Mouse (Mus musculus): ENCODE data around the gene Sema4d. TPM values are rescaled to one million over a fixed set of nuclear protein-coding genes. Genes with fewer than 3 reads are reported as not detected.
"Not testable (repeated sequence)": the region's sequence is repeated elsewhere in the genome, so short reads cannot be mapped to it uniquely, and the experiment has no call there.

Sema4d gene
- polyA plus RNA-seq, 1 experiment from 2014 or later: 7.0 TPM

DNA sequence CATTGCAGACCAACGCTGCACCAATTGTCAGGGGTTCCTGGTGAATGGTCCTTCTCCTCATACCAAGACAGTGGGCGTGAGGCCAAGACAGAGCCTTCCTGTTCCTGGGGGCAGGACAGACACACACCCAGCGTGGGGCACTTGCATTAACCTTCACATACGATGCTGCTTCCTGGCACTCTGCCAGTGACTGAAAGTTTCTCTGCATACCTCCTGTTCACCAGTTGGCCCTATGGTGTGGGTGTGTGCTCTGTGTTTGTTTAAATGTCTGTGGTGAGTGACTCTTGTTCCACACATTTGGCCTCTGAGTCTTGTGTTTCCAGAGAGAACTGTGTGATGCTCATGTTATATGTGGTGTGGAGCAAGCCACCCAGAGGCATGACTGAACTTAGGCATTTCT is 116.9 kb downstream of the Sema4d start:
- Histone ChIP-seq H3K4me3 (replicated peaks) (no peak overlapping the region), H3K27me3 (replicated peaks) (no peaks in the 10 kb centered on the region), H3K9ac (no peak overlapping the region), H3K9me3 (no peaks in the 10 kb centered on the region), H3K36me3 (peaks cover 54% of the 10 kb centered on the region), H3K27ac (no peak overlapping the region), H3K4me2 (replicated peaks) (no peak overlapping the region), H3K4me1 (replicated peaks) (no peaks in the 10 kb centered on the region)
- no peak for ATAC-seq
- WGBS: 67% methylated on average over 4 of the region's 4 CpGs

DNA sequence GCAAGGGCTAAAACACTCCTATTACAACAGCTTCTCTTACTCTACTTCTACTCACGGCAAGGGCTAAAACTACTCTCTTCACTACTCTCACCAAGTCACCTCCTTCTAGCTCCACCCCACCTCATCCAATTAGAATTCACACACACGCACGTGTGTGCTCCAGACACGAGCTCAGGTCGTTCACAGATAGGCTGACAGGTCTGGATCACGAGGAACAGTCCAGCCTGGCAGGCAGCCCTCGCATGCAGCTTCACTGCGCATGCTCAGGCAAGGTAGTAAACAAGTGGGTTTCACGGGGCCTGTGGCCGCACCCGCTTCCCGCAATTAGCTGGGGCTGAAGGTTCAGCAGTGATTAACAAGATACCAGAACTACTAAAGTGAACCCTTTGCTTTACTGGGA is 125.4 kb downstream of the Sema4d start:
- peaks cover 35% of the 10 kb centered on the region for H3K36me3 ChIP-seq

DNA sequence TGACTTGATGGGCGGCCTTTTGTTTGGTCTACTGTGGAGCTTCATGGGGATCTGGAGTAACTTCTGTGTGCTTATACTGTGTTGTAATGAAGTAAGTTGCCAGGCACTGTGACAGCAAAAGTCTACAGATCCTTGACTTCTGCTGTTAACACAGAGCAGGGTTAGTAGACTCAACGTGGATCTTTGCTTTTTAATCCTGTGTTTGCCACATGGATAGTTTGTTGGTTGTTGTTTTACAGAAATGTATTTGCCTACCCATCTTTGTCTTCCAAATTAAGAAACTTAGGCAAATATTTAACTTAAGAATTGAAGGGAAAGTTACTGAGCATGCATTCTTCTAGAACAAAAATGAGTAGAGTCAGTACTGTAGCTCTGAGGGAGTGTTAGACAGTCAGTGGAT is 130.0 kb downstream of the Sema4d start:
- ATAC-seq: no peak
- Histone ChIP-seq H3K27me3 (replicated peaks) (no peaks in the 10 kb centered on the region), H3K4me2 (replicated peaks) (no peak overlapping the region), H3K36me3 (peaks cover 32% of the 10 kb centered on the region), H3K9ac (no peak overlapping the region), H3K4me3 (replicated peaks) (no peak overlapping the region), H3K4me1 (replicated peaks) (no peaks in the 10 kb centered on the region), H3K9me3 (no peaks in the 10 kb centered on the region), H3K27ac (no peak overlapping the region)
- WGBS: 91% methylated on average over 2 of the region's 2 CpGs

More for the DNA sequence above, 125.4 kb downstream of the Sema4d start:
- not testable (repeated sequence) for H3K27me3 ChIP-seq (replicated peaks); H3K9me3 ChIP-seq; H3K27ac ChIP-seq; H3K4me3 ChIP-seq (replicated peaks); H3K9ac ChIP-seq; ATAC-seq; H3K4me2 ChIP-seq (replicated peaks); H3K4me1 ChIP-seq (replicated peaks)
- WGBS: 85% methylated on average over 12 of the region's 12 CpGs

DNA sequence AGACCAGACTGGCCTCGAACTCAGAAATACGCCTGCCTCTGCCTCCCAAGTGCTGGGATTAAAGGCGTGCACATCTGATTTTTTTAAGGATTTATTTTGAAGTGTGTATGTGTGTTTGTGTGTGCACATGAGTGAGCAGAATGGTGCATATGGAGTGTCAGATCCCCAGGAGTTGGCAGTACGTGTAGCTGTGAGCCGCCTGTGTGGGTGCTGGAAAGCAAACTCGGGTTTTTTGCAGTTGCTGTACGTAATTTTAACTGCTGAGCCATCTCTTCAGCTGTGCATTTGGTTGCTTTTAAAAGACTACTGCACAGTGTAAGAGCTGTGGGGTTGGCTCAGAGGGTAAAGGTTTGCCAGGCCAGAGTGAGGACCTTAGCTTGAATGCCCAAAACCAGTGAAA is 134.0 kb downstream of the Sema4d start:
- WGBS: 95% methylated on average over 7 of the region's 7 CpGs
- Histone ChIP-seq H3K27ac (no peak overlapping the region), H3K27me3 (replicated peaks) (no peaks in the 10 kb centered on the region), H3K4me3 (replicated peaks) (no peak overlapping the region), H3K9me3 (no peaks in the 10 kb centered on the region), H3K36me3 (peaks cover 47% of the 10 kb centered on the region), H3K4me2 (replicated peaks) (no peak overlapping the region), H3K4me1 (replicated peaks) (no peaks in the 10 kb centered on the region), H3K9ac (no peak overlapping the region)
- ATAC-seq: no peak

DNA sequence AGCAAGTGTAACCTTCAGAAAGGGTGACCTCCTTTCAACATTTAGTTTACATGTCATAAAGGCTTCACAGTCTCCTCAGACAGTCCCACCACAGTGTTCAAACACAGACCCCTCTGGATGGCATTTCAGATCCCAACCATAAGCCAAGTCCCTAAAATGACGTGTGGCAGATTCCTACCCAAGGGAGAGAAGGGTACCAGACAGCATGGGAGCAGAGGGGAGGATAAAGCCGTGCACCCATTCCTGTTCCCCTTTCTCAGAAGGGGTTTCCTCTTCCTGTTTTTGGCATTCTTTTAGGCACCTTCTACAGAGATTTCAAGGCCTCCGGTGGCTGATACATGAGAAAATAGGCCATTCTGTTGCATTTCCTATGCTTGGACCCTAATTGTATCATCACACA is 135.5 kb downstream of the Sema4d start:
- Histone ChIP-seq H3K4me3 (replicated peaks) (no peak overlapping the region), H3K36me3 (peaks cover 48% of the 10 kb centered on the region), H3K9ac (no peak overlapping the region), H3K4me2 (replicated peaks) (no peak overlapping the region), H3K4me1 (replicated peaks) (no peaks in the 10 kb centered on the region), H3K27me3 (replicated peaks) (no peaks in the 10 kb centered on the region), H3K27ac (no peak overlapping the region), H3K9me3 (no peaks in the 10 kb centered on the region)
- 87% methylated on average over 3 of the region's 3 CpGs for WGBS
- ATAC-seq: no peak

DNA sequence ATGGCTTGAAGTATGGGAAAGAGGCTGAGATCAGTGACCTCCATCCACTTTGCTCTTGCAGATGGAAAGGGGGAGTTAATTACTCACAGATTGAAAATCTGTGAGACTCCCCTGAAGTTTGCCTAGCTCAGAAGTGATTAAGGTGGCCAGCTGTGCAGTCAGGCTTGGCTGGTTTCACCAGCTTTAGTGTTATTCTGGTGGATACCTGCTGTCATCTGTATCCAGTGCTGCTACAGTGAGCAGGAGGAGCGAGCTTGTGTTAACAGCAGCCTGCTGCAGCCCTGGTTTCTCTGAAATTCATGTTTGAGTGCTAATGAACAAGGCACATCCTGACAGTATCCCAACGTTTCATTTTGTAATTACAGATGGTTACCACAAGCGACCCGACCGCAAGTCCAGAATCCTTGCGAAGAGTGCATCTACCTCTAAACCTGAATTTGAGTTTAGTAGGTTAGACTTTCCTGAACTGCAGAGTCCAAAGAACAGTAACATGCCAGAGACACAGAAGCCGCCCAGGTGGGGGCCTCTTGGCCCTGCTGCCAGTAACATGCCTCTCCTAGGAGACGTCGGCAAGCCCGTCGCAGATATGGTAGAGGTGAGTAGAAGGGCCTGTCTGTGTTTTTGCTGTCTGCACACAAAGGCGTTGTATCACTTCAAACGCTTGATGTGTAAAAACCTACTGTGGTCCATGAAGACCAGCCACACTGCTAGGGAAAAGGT is 136.9 kb downstream of the Sema4d start:
- Histone ChIP-seq H3K9me3 (no peaks in the 10 kb centered on the region), H3K9ac (no peak overlapping the region), H3K4me2 (replicated peaks) (no peak overlapping the region), H3K4me1 (replicated peaks) (0 out of 2 replicates have a peak, but pooled peaks cover 2% of the 10 kb centered on the region), H3K27me3 (replicated peaks) (no peaks in the 10 kb centered on the region), H3K36me3 (peaks cover 40% of the 10 kb centered on the region), H3K27ac (no peak overlapping the region), H3K4me3 (replicated peaks) (no peak overlapping the region)
- WGBS: 95% methylated on average over 13 of the region's 13 CpGs
- no peak for ATAC-seq

DNA sequence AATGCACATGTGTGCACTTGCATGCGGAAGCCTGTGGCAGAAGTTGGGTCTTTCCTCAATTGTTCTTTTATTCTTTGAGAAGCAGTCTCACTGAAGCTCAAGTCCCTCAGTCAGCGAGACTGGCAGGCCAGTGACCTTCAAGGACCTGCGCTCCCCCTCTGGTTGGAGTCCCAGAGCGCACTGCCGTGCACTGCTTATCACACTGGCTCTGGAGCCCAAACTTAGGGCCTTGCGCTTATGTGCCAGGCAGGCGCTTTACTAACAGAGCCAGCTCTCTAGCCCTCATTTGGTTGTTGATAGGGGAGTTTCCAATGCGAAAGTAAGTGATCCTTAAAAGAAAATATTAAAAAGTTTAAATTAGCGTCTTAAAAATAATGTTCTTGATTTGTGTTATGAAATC is 139.6 kb downstream of the Sema4d start:
- no peak overlapping the region for H3K9ac ChIP-seq
- no peak overlapping the region for H3K27ac ChIP-seq
- H3K27me3 ChIP-seq (replicated peaks): no peaks in the 10 kb centered on the region
- H3K4me1 ChIP-seq (replicated peaks): peaks cover 6% of the 10 kb centered on the region; the same call in 1 of the 2 replicates
- H3K4me3 ChIP-seq (replicated peaks): no peak overlapping the region
- peaks cover 28% of the 10 kb centered on the region for H3K36me3 ChIP-seq
- H3K4me2 ChIP-seq (replicated peaks): no peak overlapping the region
- no peak for ATAC-seq
- no peaks in the 10 kb centered on the region for H3K9me3 ChIP-seq
- WGBS: 94% methylated on average over 9 of the region's 9 CpGs

DNA sequence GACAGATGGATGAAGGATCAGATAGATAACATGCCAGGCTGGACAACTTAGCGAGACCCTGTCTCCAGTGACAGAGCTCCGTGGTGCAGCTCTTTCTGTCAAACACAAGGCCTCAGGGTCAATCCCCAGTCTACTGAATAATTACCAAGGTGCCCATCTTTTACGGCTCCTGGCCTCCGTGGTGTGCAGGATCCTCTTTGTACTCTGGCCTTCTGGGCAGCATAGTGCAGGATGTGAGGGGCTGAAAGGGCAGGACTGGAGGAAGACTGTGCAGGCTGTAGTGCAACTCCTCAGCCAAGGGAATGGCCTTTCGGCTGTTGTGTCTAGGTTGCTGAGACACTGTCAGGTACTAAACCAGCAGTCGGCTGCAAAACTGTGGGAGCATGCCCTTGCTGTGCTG is 140.4 kb downstream of the Sema4d start:
- Histone ChIP-seq H3K9ac (no peak overlapping the region), H3K27me3 (replicated peaks) (no peaks in the 10 kb centered on the region)

DNA sequence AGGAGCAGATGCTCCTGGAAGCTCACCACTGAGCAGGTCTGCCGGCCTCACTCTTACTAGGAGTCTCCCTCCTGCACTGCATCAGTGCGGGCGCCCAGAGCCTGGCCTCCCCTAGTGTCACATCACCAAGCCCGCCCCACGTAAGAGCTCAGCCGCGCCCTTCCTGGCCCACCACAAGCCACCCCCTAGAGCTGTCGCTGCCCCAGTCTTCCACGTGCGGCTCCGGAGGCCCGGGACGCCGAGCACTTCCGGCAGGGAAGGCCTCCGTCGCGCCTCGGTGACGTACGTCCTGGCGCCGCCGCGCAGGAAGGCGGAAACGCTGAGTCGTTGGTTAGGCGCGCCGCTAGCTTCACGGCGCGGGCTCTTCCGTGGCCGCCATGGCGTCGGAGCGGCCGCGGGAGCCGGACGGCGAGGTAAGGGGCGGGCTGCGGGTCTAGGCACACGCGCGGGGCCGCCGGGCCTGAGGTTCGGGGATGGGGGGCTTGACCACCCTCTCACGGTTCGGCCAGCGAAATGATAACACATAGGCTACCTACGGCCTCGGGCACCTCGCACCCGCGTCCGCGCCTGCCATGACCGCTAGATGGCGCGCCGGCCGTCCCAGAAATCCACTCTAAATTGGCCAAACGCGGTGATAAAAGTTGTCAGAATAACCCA is 142.0 kb downstream of the Sema4d start, which contains the start of gene Secisbp2:
Gene Secisbp2 (plus strand): TSS at position 290 of the 657 bp plus-strand sequence.
- Histone ChIP-seq H3K36me3 (peaks cover 14% of the 10 kb centered on the region), H3K9ac (peak within 1 kb of the TSS; percentile 67), H3K4me1 (replicated peaks) (peaks cover 13% of the 10 kb centered on the region; the same call in 1 of the 2 replicates), H3K4me3 (replicated peaks) (peak within 1 kb of the TSS; percentile 63), H3K9me3 (no peaks in the 10 kb centered on the region), H3K27ac (peak within 1 kb of the TSS; percentile 80), H3K27me3 (replicated peaks) (no peaks in the 10 kb centered on the region), H3K4me2 (replicated peaks) (peak within 1 kb of the TSS; percentile 76)
- WGBS: under 1% methylated on average over 69 of the region's 69 CpGs
- ATAC-seq: peak; percentile 97

More for the DNA sequence above, 140.4 kb downstream of the Sema4d start:
- H3K9me3 ChIP-seq: no peaks in the 10 kb centered on the region
- peaks cover 6% of the 10 kb centered on the region; the same call in 1 of the 2 replicates for H3K4me1 ChIP-seq (replicated peaks)
- no peak overlapping the region for H3K27ac ChIP-seq
- 90% methylated on average over 6 of the region's 6 CpGs for WGBS
- no peak overlapping the region for H3K4me2 ChIP-seq (replicated peaks)
- no peak overlapping the region for H3K4me3 ChIP-seq (replicated peaks)
- ATAC-seq: no peak
- peaks cover 24% of the 10 kb centered on the region for H3K36me3 ChIP-seq

DNA sequence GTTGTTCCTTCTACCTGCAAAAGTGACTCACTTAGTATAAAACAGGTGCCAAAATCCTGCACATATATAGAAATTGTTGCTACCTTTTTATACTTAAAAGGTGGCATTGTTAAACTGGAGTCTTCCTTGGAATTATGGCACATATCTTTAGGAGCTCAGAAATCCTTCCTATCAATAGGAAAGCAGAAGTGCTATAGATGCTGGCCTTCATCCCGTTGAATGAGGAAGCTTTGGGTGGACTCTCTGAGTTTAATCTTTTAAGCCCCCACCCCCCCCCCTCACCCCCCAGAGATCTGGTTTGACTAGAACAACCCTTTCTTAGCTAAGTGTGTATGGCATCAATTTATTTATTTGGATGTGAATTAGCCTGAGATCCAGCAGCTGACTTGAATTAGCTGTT is 143.8 kb downstream of the Sema4d start:
- H3K27ac ChIP-seq: no peak overlapping the region
- H3K9ac ChIP-seq: no peak overlapping the region
- no peak for ATAC-seq
- peaks cover 5% of the 10 kb centered on the region; the same call in 1 of the 2 replicates for H3K36me3 ChIP-seq
- H3K4me3 ChIP-seq (replicated peaks): no peak overlapping the region
- peaks cover 13% of the 10 kb centered on the region; the same call in 1 of the 2 replicates for H3K4me1 ChIP-seq (replicated peaks)
- H3K27me3 ChIP-seq (replicated peaks): no peaks in the 10 kb centered on the region
- no peak overlapping the region for H3K4me2 ChIP-seq (replicated peaks)
- 59% methylated on average over 1 of the region's 1 CpGs for WGBS
- H3K9me3 ChIP-seq: no peaks in the 10 kb centered on the region

DNA sequence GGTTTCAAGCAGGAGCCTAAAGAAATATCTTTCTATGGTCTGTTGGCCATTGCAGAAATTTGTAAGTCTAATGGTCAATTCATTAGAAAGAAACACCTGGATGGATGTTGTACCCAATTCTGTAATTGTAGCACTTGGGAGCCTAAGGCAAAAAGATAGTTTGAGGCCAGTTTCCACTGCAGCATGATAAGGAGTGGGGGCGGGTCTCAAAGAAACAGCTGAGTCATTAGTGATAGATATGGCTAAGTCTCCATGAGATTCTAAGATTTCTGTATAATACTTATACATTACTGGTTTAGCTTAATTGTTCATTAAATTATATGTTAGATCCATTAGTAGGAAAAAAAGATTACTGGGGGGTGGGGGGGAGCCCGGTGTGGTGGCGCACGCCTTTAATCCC is 145.3 kb downstream of the Sema4d start:
- H3K4me1 ChIP-seq (replicated peaks): peaks cover 13% of the 10 kb centered on the region; the same call in 1 of the 2 replicates
- H3K36me3 ChIP-seq: no peaks in the 10 kb centered on the region
- ATAC-seq: no peak
- WGBS: 80% methylated on average over 4 of the region's 4 CpGs
- no peak overlapping the region for H3K27ac ChIP-seq
- no peaks in the 10 kb centered on the region for H3K9me3 ChIP-seq
- no peak overlapping the region for H3K9ac ChIP-seq
- no peak overlapping the region for H3K4me3 ChIP-seq (replicated peaks)
- H3K4me2 ChIP-seq (replicated peaks): peak overlapping the region; percentile 63
- no peaks in the 10 kb centered on the region for H3K27me3 ChIP-seq (replicated peaks)

DNA sequence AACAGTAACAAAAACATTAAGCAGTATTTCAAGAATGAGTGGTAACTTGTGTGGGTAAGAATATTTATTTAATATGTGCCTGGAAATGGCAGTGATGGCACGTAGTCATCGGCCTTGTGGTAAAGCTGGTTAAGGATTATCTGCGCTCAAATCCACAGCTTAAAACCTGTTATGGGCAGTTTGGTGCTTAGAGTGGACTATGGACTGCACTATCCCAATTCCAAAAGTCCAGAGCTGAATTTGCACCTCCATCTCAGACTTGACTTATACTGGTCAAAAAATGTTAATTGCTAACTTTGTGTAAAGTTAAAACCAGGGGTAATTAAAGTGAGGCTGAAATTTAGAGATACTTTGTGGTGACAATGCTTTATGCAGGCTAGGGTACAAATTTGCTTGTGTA is 145.8 kb downstream of the Sema4d start:
- no peak for ATAC-seq
- WGBS: 77% methylated on average over 3 of the region's 3 CpGs
- H3K27ac ChIP-seq: no peak overlapping the region
- peaks cover 13% of the 10 kb centered on the region; the same call in 1 of the 2 replicates for H3K4me1 ChIP-seq (replicated peaks)
- H3K27me3 ChIP-seq (replicated peaks): no peaks in the 10 kb centered on the region
- no peaks in the 10 kb centered on the region for H3K9me3 ChIP-seq
- no peak overlapping the region for H3K9ac ChIP-seq
- peak overlapping the region; percentile 63 for H3K4me2 ChIP-seq (replicated peaks)
- no peaks in the 10 kb centered on the region for H3K36me3 ChIP-seq
- H3K4me3 ChIP-seq (replicated peaks): peak overlapping the region; percentile 31; the same call in 1 of the 2 replicates
